ENCODE assay signal across 15 mouse cellular contexts in genomic region chr7:65395166-65395565, GRCm38 (mm10).
"Had no signal": no experiment of that assay in that cellular context is flagged by ENCODE, and none has a peak within 500 bp of the region (broad histone marks: within the 10 kb centered on the region; RNA-seq: fewer than 3 reads in every experiment).

No protein-coding gene starts in this region.

- H3K4me2 ChIP-seq: kidney, embryonic 15.5 days; limb, embryonic 13.5 days; neural tube, embryonic 15.5 days had no signal

- H3K9me3 ChIP-seq: kidney, embryonic 15.5 days; limb, embryonic 13.5 days; neural tube, embryonic 15.5 days had no signal

- H3K27ac ChIP-seq: kidney, embryonic 15.5 days; limb, embryonic 13.5 days; liver, embryonic 14.5 days had no signal

- H3K36me3 ChIP-seq: kidney, embryonic 15.5 days; limb, embryonic 13.5 days; neural tube, embryonic 15.5 days had no signal

- H3K4me3 ChIP-seq: kidney, embryonic 15.5 days; limb, embryonic 13.5 days; myocyte; neural tube, embryonic 15.5 days had no signal

- H3K27me3 ChIP-seq: kidney, embryonic 15.5 days; limb, embryonic 13.5 days; neural tube, embryonic 15.5 days had no signal

- H3K9ac ChIP-seq: kidney, embryonic 15.5 days; limb, embryonic 13.5 days; liver, embryonic 14.5 days; neural tube, embryonic 15.5 days had no signal

- DNase-seq: kidney, adult 2 months; kidney, postnatal 14 days; layer of hippocampus, adult 9-11 months; layer of hippocampus, postnatal 36 days; left cerebral cortex, postnatal 4 days; lung, adult 18-20 months; midbrain, embryonic 14.5 days; right cerebral cortex, adult 18-20 months; right cerebral cortex, postnatal 25 days; thymus, postnatal 36 days had no signal
